Mouse (Mus musculus) bone marrow macrophage, adult 2 months (primary cell): ENCODE measurements around the gene Atmin. TPM values are rescaled to one million over a fixed set of nuclear protein-coding genes. Genes with fewer than 3 reads are reported as not detected.
A peak's percentile ranks its signal among the peaks of the same experiment; 100 is the strongest.

Source experiments
- H3K27ac ChIP-seq: 2 replicates; pipeline ENCODE4 v1.5.1; 2012; ENCODE audit warnings: low read depth, low read length; ENCODE audit not compliant: insufficient read depth
- H3K4me1 ChIP-seq: 2 replicates; pipeline ENCODE4 v1.6.1; 2012; ENCODE audit warnings: low read length; ENCODE audit not compliant: control insufficient read depth, insufficient read depth
- H3K4me3 ChIP-seq: 2 replicates; pipeline ENCODE4 v1.5.1; 2012; ENCODE audit warnings: mild to moderate bottlenecking, low read length, moderate library complexity; ENCODE audit not compliant: insufficient read depth
- CTCF ChIP-seq: IDR thresholded peaks from 2 replicates; pipeline ENCODE4 v1.5.1; 2012; ENCODE audit warnings: low read depth, mild to moderate bottlenecking, low read length, moderate library complexity
- POLR2A ChIP-seq: IDR thresholded peaks from 2 replicates; pipeline ENCODE4 v1.6.1; 2012; ENCODE audit warnings: mild to moderate bottlenecking, low read depth, low read length, borderline replicate concordance
- polyA plus RNA-seq: library from polyadenylated mRNA; stranded (reverse); fragments of >200 nt; gene quantifications from 2 replicates; pipeline ENCODE4 v1.2.4, GENCODE M21; 2012; ENCODE audit not compliant: missing spikeins, insufficient read depth, insufficient read length

Gene Atmin
- polyA plus RNA-seq, 1 experiment: 18.9 TPM

DNA sequence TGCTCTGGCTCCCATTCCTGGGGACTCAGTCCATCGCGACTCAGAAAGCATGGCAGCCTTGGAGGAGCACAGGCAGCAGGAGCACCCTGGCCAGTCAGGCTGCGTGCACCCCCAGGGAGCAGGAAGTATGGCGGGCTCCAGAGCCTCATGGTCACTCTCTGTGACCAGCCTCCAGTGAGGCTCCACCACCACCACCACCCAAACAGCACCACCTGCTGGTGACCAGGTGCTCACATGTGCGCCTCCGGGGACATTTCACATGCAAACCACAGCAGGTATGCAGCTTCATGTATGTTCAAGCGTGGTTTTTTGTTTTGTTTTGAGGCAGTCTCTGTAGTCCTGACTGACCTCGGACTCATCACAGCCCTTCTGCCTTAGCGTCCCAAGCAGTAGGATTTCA lies 15.3 kb upstream of the Atmin start:
- Histone ChIP-seq H3K27ac (no peak overlapping the region), H3K4me1 (peaks cover 8% of the 10 kb centered on the region), H3K4me3 (no peak overlapping the region)
- peak; percentile 36; the same call in 1 of the 2 replicates for TF ChIP-seq CTCF
- TF ChIP-seq POLR2A: no peak

DNA sequence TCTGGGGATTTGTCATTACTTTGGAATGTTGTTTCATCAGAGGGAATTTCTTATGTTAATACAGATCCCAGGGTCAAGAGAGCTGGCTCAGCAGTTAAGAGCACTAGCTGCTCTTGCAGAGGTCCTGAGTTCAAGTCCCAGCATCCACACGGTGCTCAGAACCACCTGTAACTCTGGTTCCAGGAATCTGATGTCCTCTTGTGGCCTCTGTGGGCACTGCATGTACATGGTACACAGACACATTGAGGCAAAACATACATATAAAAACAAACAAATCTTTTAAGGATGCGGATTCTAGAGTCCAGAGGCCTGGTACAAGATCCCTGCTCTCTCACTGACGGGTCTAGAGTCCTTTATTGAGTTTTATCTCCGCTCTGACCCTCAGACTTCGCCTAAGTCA lies 14.6 kb upstream of the Atmin start:
- peaks cover 5% of the 10 kb centered on the region for H3K4me1 ChIP-seq
- no peak overlapping the region for H3K27ac ChIP-seq
- H3K4me3 ChIP-seq: no peak overlapping the region
- TF ChIP-seq CTCF (no peak), POLR2A (no peak)

DNA sequence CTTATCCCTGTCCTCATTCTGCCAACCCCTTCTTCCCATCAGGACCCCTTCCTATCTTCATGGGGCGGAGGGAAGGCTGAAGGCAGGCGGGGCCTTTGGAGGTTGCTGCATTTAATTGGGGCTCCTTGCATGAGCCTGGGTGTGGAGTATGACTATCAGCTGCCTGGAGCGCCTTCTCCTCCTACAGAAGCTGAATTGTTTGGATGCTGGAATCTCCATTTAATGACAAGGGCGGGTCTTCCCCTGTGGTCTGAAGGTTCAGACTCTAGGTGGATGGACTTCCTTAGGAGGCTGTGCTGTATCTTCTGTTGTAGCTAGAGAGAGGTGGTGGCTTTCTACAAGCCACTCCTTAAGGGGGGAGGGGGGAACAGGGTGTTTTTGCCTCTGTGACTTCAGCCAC lies 8.2 kb upstream of the Atmin start:
- TF ChIP-seq POLR2A: no peak
- no peak for TF ChIP-seq CTCF
- Histone ChIP-seq H3K4me1 (no peaks in the 10 kb centered on the region), H3K4me3 (no peak overlapping the region), H3K27ac (no peak overlapping the region)

DNA sequence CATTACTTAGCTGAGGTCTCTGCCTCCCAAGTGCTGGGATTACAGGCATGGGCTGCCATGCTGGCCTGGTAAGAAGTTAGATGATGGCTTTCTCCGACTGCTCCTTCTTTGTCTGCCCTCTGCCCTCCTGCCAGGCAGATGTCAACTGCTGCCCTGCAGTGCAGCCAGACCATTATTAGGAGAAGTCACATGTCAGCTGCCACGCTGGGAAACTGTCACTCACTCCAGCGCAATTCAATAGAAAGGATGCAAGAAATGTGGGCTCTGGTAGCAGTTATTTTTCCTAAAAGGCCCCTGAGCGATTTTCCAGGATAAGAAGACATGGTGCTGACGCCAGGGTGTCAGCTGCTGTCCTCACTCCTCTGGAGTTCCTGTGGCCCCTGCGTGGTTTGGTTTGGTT lies 7.7 kb upstream of the Atmin start:
- TF ChIP-seq POLR2A (no peak), CTCF (no peak)
- H3K4me1 ChIP-seq: no peaks in the 10 kb centered on the region

DNA sequence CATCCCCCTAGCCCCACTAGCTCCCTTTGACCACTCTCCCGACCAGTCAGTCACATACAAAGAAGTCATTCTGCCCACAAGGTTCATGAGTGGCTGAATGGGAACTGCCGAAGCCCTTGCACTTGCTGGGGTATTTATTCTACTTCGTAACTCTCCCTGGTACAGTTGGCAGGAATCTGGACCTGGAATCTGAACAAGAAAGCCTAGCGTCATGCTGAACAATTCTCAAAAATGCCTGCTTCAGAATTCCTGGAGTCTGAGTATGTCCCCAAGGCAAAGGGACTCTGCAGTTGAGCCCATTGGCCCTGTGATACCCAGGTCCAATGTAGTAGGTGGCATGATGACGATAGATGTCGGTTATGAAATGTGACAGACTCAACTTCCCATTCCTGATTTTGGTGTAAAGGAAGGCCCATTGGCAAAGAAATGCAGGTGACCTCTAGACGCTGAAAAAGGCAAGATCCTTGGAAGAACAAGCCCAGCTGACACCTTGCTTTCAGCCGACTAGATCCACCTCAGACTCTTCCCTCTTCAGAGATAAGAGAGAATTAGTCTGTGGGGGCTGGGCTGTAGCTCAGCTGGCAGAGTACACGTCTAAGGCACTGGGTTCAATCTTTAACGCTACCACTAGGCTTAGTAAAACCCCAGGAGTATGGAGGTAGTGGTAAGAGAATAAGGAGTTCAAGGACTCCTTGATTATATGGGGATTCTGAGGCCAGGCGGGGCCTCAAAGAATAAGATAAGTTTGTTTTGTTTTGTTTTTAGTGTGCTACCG lies 722 bp upstream of the Atmin start:
- Histone ChIP-seq H3K27ac (no peak overlapping the region), H3K4me3 (no peak overlapping the region)

More for the DNA sequence above, 7.7 kb upstream of the Atmin start:
- Histone ChIP-seq H3K27ac (no peak overlapping the region), H3K4me3 (no peak overlapping the region)

DNA sequence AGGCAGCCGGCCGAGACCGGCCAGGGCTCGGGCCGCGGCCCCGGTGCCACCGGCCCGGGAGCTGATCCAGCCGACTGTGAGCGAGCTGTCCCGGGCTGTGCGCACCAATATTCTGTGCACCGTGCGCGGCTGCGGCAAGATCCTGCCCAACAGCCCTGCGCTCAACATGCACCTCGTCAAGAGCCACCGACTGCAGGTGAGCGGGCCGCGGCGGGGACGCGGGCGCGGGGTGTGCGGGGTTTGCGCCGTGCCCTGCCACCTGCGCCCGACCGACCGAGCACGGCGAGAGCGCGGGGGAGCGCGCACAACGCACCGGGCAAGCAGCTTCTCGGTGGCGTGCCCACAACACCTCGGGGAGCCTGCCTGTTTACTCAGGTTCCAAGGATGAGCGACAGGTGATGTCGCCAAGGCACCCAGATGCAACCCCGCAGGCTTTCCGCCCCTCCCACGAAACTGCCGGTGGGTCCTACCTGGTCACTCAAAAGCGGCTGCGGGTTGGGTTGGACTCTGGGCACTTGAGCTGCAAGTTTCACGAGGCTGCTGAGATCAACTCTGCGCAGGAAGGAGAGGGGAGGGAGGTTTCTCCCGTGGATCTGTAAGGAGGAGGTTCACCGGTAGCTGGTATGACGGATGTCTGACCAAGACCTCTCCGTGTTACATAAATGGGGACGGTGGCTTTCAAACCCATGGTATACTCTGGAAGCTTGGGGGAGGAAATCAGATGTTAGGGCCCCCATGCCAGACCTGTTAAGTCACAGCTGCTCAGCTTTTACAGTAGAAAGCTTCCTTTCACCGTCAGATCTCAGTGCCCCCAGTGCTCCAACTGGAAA lies 577 bp downstream of the Atmin start:
- Histone ChIP-seq H3K4me3 (peak overlapping the region; percentile 78), H3K4me1 (peaks cover 28% of the 10 kb centered on the region), H3K27ac (peak overlapping the region; percentile 9)
- TF ChIP-seq POLR2A: no peak
- TF ChIP-seq CTCF: no peak

More for the DNA sequence above, 722 bp upstream of the Atmin start:
- H3K4me1 ChIP-seq: peaks cover 21% of the 10 kb centered on the region
- TF ChIP-seq POLR2A (no peak), CTCF (no peak)

DNA sequence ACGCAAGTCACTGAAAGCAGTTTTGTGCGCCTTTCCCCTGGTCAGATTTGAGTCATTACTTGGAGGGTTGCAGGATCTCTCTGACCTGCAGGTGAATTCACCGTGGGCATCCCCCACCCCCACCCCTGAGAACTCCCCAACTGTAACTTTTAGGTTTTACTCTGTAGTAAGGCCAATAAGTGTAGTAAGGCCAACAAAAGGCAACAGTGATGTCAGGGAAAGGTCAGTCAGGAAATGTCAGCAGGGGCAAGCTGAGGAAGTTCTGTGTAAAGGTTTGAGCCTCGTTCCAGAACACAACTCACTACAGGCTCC lies 1.1 kb downstream of the Atmin start:
- Histone ChIP-seq H3K27ac (peak overlapping the region; percentile 90; the same call in 1 of the 2 replicates), H3K4me1 (peaks cover 28% of the 10 kb centered on the region), H3K4me3 (peak overlapping the region; percentile 78)
- TF ChIP-seq CTCF (0 out of 2 replicates have a peak, but pooled peaks have one; percentile 23), POLR2A (no peak)

DNA sequence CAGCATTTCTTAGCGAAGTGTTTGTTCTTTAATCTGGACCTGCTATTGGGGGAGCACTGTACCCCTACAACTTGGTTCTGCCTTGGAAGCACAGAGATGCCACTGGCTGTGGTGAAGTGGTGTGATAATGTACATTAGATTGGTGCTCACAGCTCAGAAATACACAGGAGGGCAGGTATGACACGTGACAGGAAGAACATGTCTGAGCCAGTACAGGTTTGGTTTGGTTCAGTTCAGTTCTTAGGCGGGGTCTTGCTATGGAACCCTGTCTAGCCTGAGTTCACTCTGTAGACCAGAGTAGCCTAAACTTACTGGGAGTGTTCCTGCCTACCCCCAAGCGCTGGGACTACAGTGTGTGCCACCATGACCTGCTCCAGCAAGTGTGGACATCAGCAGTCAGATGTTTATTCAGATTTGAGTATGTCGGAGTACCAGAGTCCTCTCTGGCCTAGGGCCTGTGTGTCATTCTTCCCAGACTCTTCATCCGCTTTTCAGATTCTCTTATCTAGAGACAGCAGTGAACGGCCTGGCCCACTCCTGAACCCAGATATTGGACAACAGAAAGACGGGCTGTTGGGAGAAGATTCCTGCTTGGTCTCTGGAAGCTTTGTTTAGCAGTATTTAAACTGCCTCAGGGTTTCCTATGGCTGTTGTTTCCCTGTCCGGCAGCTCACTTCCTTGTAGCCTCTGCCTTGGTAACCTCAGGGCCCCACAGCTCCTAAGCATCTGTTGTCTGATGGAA lies 2.1 kb downstream of the Atmin start:
- peak overlapping the region; percentile 90 for H3K27ac ChIP-seq
- H3K4me1 ChIP-seq: peaks cover 33% of the 10 kb centered on the region
- TF ChIP-seq CTCF: no peak
- no peak for TF ChIP-seq POLR2A
- peak overlapping the region; percentile 78 for H3K4me3 ChIP-seq

DNA sequence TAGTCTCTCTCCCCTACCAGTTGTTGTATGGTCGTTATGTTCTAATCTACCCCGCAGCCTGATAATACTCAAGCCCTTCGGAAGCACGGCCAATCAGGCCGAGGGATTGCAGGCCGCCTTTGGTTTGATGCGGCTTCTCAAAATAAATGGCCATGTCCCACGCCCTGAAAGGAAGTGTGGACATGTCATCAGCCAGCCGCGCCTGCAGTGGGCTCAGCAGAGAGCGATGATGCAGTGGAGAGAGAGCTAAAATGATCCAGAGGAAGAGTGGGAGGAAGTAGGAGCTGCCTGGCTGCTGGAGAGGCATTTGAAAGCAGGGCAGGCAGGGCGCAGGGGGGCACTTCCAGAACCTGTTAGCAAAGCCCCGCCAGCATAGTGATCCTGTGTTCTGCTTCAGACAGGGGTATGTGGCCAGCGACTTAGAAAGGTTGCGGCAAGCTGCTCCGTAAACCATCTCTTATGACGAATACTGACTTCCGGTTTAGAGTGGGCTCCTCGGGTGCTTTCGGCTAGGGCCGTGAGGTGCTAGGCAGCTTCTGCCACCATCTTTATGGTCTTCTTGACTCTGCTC lies 3.2 kb downstream of the Atmin start:
- H3K4me1 ChIP-seq: peaks cover 39% of the 10 kb centered on the region
- H3K4me3 ChIP-seq: peak overlapping the region; percentile 57
- peak overlapping the region; percentile 90 for H3K27ac ChIP-seq
- TF ChIP-seq CTCF (no peak), POLR2A (no peak; the same call in 1 of the 2 replicates)
